ENCODE assay signal across 9 mouse cellular contexts in genomic region chr10:24591741-24592140, GRCm38 (mm10). TPM values are rescaled to one million over a fixed set of nuclear protein-coding genes. Genes with fewer than 3 reads are reported as not detected.
DNase-seq lines count a peak whose midpoint lies in the region; ATAC-seq and TF ChIP-seq lines count a peak whose summit lies in the region.
"Had no signal": no experiment of that assay in that cellular context is flagged by ENCODE, and none has a peak within 500 bp of the region (broad histone marks: within the 10 kb centered on the region; RNA-seq: fewer than 3 reads in every experiment).

No protein-coding gene starts in this region.

- no peak for TF ChIP-seq POLR2A in heart, adult 2 months (IDR thresholded peaks at IDR 0.05; ENCODE audit: insufficient read depth, low read depth, low read length)

- no peak overlapping the region for H3K4me3 ChIP-seq in heart, adult 2 months
- H3K4me3 ChIP-seq in lung, embryonic 16.5 days (ENCODE audit: low read length), result no peak overlapping the region
- H3K4me3 ChIP-seq: hindbrain, embryonic 10.5 days had no signal

- intact Hi-C loops in heart, adult 2 months (cut with DNase I), result loop anchor here (2.0 to 5.0 kb wide), 3 partner anchors 109 to 209 kb away; no protein-coding TSS in a partner anchor
- intact Hi-C loops in heart, postnatal 25 days (cut with DNase I), result loop anchor here (1.0 kb wide), 2 partner anchors 30 to 181 kb away; no protein-coding TSS in a partner anchor
- intact Hi-C loops in left cerebral cortex, postnatal 14 days (cut with DNase I), result loop anchor here (1.0 kb wide), 1 partner anchor 209 kb away; no protein-coding TSS in a partner anchor

- H3K36me3 ChIP-seq in heart, adult 2 months (ENCODE audit: control insufficient read depth, insufficient read depth, low read length), result peaks cover 8% of the 10 kb centered on the region
- H3K36me3 ChIP-seq in lung, embryonic 16.5 days (ENCODE audit: control insufficient read depth, insufficient read depth, low read length), result no peaks in the 10 kb centered on the region
- H3K36me3 ChIP-seq: hindbrain, embryonic 10.5 days had no signal

- no peak overlapping the region for H3K9ac ChIP-seq in heart, adult 2 months (ENCODE audit: low read depth, low read length)
- no peak overlapping the region for H3K9ac ChIP-seq in lung, embryonic 16.5 days (ENCODE audit: low read length)

- peak overlapping the region; percentile 20 for H3K27ac ChIP-seq in heart, adult 2 months
- H3K27ac ChIP-seq in lung, embryonic 16.5 days (ENCODE audit: low read length), result peak overlapping the region; percentile 45
- H3K27ac ChIP-seq: hindbrain, embryonic 10.5 days had no signal

- H3K27me3 ChIP-seq in heart, adult 2 months (ENCODE audit: control insufficient read depth, insufficient read depth, low read length), result no peaks in the 10 kb centered on the region
- H3K27me3 ChIP-seq in lung, embryonic 16.5 days (ENCODE audit: control insufficient read depth, insufficient read depth, low read depth, low read length), result no peaks in the 10 kb centered on the region

- H3K4me2 ChIP-seq in lung, embryonic 16.5 days (ENCODE audit: low read depth, low read length), result no peak overlapping the region

- WGBS in heart, adult 2 months, result 43% methylated on average over 5 of the region's 5 CpGs
- WGBS in lung, embryonic 16.5 days, result 53% methylated on average over 5 of the region's 5 CpGs

- TF ChIP-seq CTCF in heart, adult 2 months (IDR thresholded peaks at IDR 0.05), result no peak

- no peaks in the 10 kb centered on the region for H3K9me3 ChIP-seq in lung, embryonic 16.5 days (ENCODE audit: control insufficient read depth, low read length)
- H3K9me3 ChIP-seq: hindbrain, embryonic 10.5 days had no signal

- TF ChIP-seq EP300 in heart, adult 2 months (IDR thresholded peaks at IDR 0.05; ENCODE audit: insufficient read depth, low read depth, low read length), result no peak

- H3K4me1 ChIP-seq in heart, adult 2 months (ENCODE audit: control insufficient read depth, insufficient read depth, low read length), result peaks cover 11% of the 10 kb centered on the region
- peaks cover 34% of the 10 kb centered on the region for H3K4me1 ChIP-seq in lung, embryonic 16.5 days (replicated peaks; ENCODE audit: control insufficient read depth, insufficient read depth, low read length)

- ATAC-seq in lung, embryonic 16.5 days (ENCODE audit: low read depth), result no peak
- no peak for ATAC-seq in erythroid progenitor cell, adult 5-6 weeks (replicated peaks; ENCODE audit: low FRiP score, poor library complexity, severe bottlenecking)

- DNase-seq in heart, adult 2 months, result no peak
- DNase-seq in heart, postnatal 25 days (ENCODE audit: low spot score), result no peak
- no peak for DNase-seq in lung, postnatal 25 days (ENCODE audit: low spot score)
- DNase-seq in adipocyte (ENCODE audit: low spot score), result peak; percentile 4
- peak; percentile 33 for DNase-seq in lung, postnatal 36 days
- no peak for DNase-seq in left cerebral cortex, postnatal 14 days (ENCODE audit: low spot score in 2 of 2)

- H3K79me2 ChIP-seq in heart, adult 2 months (replicated peaks; ENCODE audit: control insufficient read depth, insufficient read depth, low read length), result no peaks in the 10 kb centered on the region

RNA-seq across cellular contexts. Expression of gene Ccn2, which starts 3.5 kb away (rescaled TPM):
- 100 to 1,000 TPM in 1 of 2 experiments, 10 to 100 TPM in 1; 62.8 to 108 TPM for total RNA-seq in heart, adult 2 months (2021)
- polyA plus RNA-seq in heart, adult 2 months (2012; rRNA removed), result 93.2 and 141 TPM in 2 replicates
- total RNA-seq in heart, postnatal 25 days (2021), result 100 to 1,000 TPM in 1 of 2 experiments, 10 to 100 TPM in 1; 73.3 to 125 TPM
- polyA plus RNA-seq in lung, embryonic 16.5 days (2015; fragmentation: Nextera tagmentation; extraction: Ambion mirVana), result 12.8 and 15.1 TPM in 2 replicates
- total RNA-seq in left cerebral cortex, postnatal 14 days (2021), result 10 to 100 TPM; 30.4 to 35.1 TPM
- total RNA-seq in erythroid progenitor cell, adult 5-6 weeks (2015; ENCODE audit: low replicate concordance), result not detected in 2 replicates
- total RNA-seq in erythroid progenitor cell, adult 5-6 weeks (2017; ENCODE audit: low replicate concordance), result not detected in 2 replicates

Comparison
In these comparisons a context has a peak if more than half of its experiments do, and no peak if none do; other contexts are left out.
1. DNase-seq: peak in adipocyte (single experiment) and lung, postnatal 36 days (single experiment); none in heart, adult 2 months (0 of 2), heart, postnatal 25 days (single experiment), lung, postnatal 25 days (single experiment) and left cerebral cortex, postnatal 14 days (0 of 2).
2. RNA of gene Ccn2, which starts 3.5 kb away (total RNA-seq): 73.3 to 125 TPM in heart, postnatal 25 days, 62.8 to 108 TPM in heart, adult 2 months and 30.4 to 35.1 TPM in left cerebral cortex, postnatal 14 days; not detected in erythroid progenitor cell, adult 5-6 weeks; every median in the first group is over 10 times any median in the second.